In genomic region chr16:18037025-18037424, GRCm38 (mm10) we compare ENCODE assay signal across 37 mouse cellular contexts. TPM values are rescaled to one million over a fixed set of nuclear protein-coding genes. Genes with fewer than 3 reads are reported as not detected.
DNase-seq lines count a peak whose midpoint lies in the region; ATAC-seq and TF ChIP-seq lines count a peak whose summit lies in the region.
"Had no signal": no experiment of that assay in that cellular context is flagged by ENCODE, and none has a peak within 500 bp of the region (broad histone marks: within the 10 kb centered on the region; RNA-seq: fewer than 3 reads in every experiment).

No protein-coding gene starts in this region.

- TF ChIP-seq POLR2A in thymus, adult 2 months (IDR thresholded peaks at IDR 0.05; ENCODE audit: control insufficient read depth, extremely low read depth, insufficient read depth, low read length, poor library complexity), result no peak
- no peak for TF ChIP-seq POLR2A in heart, adult 2 months (IDR thresholded peaks at IDR 0.05; ENCODE audit: insufficient read depth, low read depth, low read length)

- H3K36me3 ChIP-seq in liver, embryonic 12.5 days, result no peaks in the 10 kb centered on the region
- no peaks in the 10 kb centered on the region for H3K36me3 ChIP-seq in thymus, adult 2 months (ENCODE audit: control insufficient read depth, insufficient read depth, low read length)
- H3K36me3 ChIP-seq in intestine, embryonic 15.5 days, result no peaks in the 10 kb centered on the region
- H3K36me3 ChIP-seq in stomach, postnatal 0 days (ENCODE audit: control insufficient read depth, insufficient read depth, low read length), result no peaks in the 10 kb centered on the region
- no peaks in the 10 kb centered on the region for H3K36me3 ChIP-seq in heart, adult 2 months (ENCODE audit: control insufficient read depth, insufficient read depth, low read length)
- H3K36me3 ChIP-seq: G1E; midbrain, embryonic 10.5 days; neural tube, embryonic 12.5 days had no signal

- TF ChIP-seq CTCF in thymus, adult 2 months (IDR thresholded peaks at IDR 0.05; ENCODE audit: borderline replicate concordance, control insufficient read depth, extremely low read depth, insufficient read depth, low read length, poor library complexity), result 0 out of 2 replicates have a peak, but pooled peaks have one; percentile 8
- TF ChIP-seq CTCF in stomach, postnatal 0 days (IDR thresholded peaks at IDR 0.05; ENCODE audit: low read depth), result no peak
- TF ChIP-seq CTCF in heart, adult 2 months (IDR thresholded peaks at IDR 0.05), result no peak

- intact Hi-C loops in heart, adult 2 months (cut with DNase I), result no loop called here

- H3K4me2 ChIP-seq in liver, embryonic 12.5 days, result 0 out of 2 replicates have a peak overlapping the region, but pooled peaks have one; percentile 1
- H3K4me2 ChIP-seq in intestine, embryonic 15.5 days (replicated peaks), result no peak overlapping the region
- no peak overlapping the region for H3K4me2 ChIP-seq in stomach, postnatal 0 days (replicated peaks; ENCODE audit: low read depth)
- H3K4me2 ChIP-seq: neural tube, embryonic 12.5 days had no signal

- no peak for DNase-seq in liver
- no peak for DNase-seq in thymus, adult 2 months
- no peak for DNase-seq in thymus, postnatal 25 days
- no peak for DNase-seq in stomach, postnatal 0 days (ENCODE audit: low spot score)
- no peak for DNase-seq in right cerebral cortex, adult 18-20 months
- no peak for DNase-seq in heart, adult 2 months
- DNase-seq: cerebellum, adult 11-12 months; cerebellum, adult 9-11 months; gastrocnemius, postnatal 36 days; layer of hippocampus, adult 9-11 months had no signal

- H3K4me3 ChIP-seq in liver, embryonic 12.5 days, result no peak overlapping the region
- H3K4me3 ChIP-seq in thymus, adult 2 months (ENCODE audit: control insufficient read depth, insufficient read depth, low read length), result no peak overlapping the region
- H3K4me3 ChIP-seq in intestine, embryonic 15.5 days (replicated peaks), result no peak overlapping the region
- H3K4me3 ChIP-seq in stomach, postnatal 0 days (ENCODE audit: low read depth, low read length), result no peak overlapping the region
- H3K4me3 ChIP-seq in heart, adult 2 months, result no peak overlapping the region
- H3K4me3 ChIP-seq: erythroblast, embryonic 14.5 days; gastrocnemius, adult 2 months; midbrain, embryonic 10.5 days; myocyte; neural tube, embryonic 12.5 days had no signal

- H3K4me1 ChIP-seq in liver, embryonic 12.5 days, result peaks cover 9% of the 10 kb centered on the region; the same call in 1 of the 2 replicates
- no peaks in the 10 kb centered on the region; the same call in 1 of the 2 replicates for H3K4me1 ChIP-seq in thymus, adult 2 months (replicated peaks; ENCODE audit: control insufficient read depth, insufficient read depth, low read length)
- H3K4me1 ChIP-seq in intestine, embryonic 15.5 days (replicated peaks), result 0 out of 2 replicates have a peak, but pooled peaks cover 2% of the 10 kb centered on the region
- H3K4me1 ChIP-seq in stomach, postnatal 0 days (replicated peaks; ENCODE audit: control insufficient read depth, insufficient read depth), result no peaks in the 10 kb centered on the region
- no peaks in the 10 kb centered on the region for H3K4me1 ChIP-seq in heart, adult 2 months (ENCODE audit: control insufficient read depth, insufficient read depth, low read length)
- H3K4me1 ChIP-seq: neural tube, embryonic 12.5 days had no signal

- 39% methylated on average over 9 of the region's 9 CpGs for WGBS in liver, embryonic 12.5 days (ENCODE audit: insufficient replicate concordance)
- 76% methylated on average over 9 of the region's 9 CpGs for WGBS in thymus, adult 2 months
- 47% methylated on average over 9 of the region's 9 CpGs for WGBS in intestine, embryonic 15.5 days
- WGBS in stomach, postnatal 0 days, result 54% methylated on average over 9 of the region's 9 CpGs
- 47% methylated on average over 9 of the region's 9 CpGs for WGBS in heart, adult 2 months

- TF ChIP-seq EP300 in stomach, postnatal 0 days (optimal IDR thresholded peaks at IDR 0.05), result no peak
- TF ChIP-seq EP300 in heart, adult 2 months (IDR thresholded peaks at IDR 0.05; ENCODE audit: insufficient read depth, low read depth, low read length), result no peak

- H3K27ac ChIP-seq in liver, embryonic 12.5 days, result no peak overlapping the region
- no peak overlapping the region for H3K27ac ChIP-seq in thymus, adult 2 months (ENCODE audit: control insufficient read depth, insufficient read depth, low read length)
- H3K27ac ChIP-seq in intestine, embryonic 15.5 days, result no peak overlapping the region
- H3K27ac ChIP-seq in stomach, postnatal 0 days (replicated peaks), result no peak overlapping the region
- H3K27ac ChIP-seq in heart, adult 2 months, result no peak overlapping the region
- H3K27ac ChIP-seq: gastrocnemius, adult 2 months; midbrain, embryonic 10.5 days; neural tube, embryonic 12.5 days had no signal

- peaks cover 33% of the 10 kb centered on the region; the same call in 1 of the 2 replicates for H3K27me3 ChIP-seq in liver, embryonic 12.5 days (replicated peaks)
- no peaks in the 10 kb centered on the region for H3K27me3 ChIP-seq in thymus, adult 2 months (ENCODE audit: control insufficient read depth, insufficient read depth, low read length)
- no peaks in the 10 kb centered on the region for H3K27me3 ChIP-seq in intestine, embryonic 15.5 days (replicated peaks)
- H3K27me3 ChIP-seq in stomach, postnatal 0 days (ENCODE audit: control insufficient read depth, insufficient read depth, low read length), result no peaks in the 10 kb centered on the region
- H3K27me3 ChIP-seq in heart, adult 2 months (ENCODE audit: control insufficient read depth, insufficient read depth, low read length), result no peaks in the 10 kb centered on the region
- H3K27me3 ChIP-seq: neural tube, embryonic 12.5 days had no signal

- no peak overlapping the region for H3K9ac ChIP-seq in liver, embryonic 12.5 days
- no peak overlapping the region for H3K9ac ChIP-seq in intestine, embryonic 15.5 days
- H3K9ac ChIP-seq in stomach, postnatal 0 days (ENCODE audit: low read length), result no peak overlapping the region
- H3K9ac ChIP-seq in heart, adult 2 months (ENCODE audit: low read depth, low read length), result no peak overlapping the region
- H3K9ac ChIP-seq: neural tube, embryonic 12.5 days had no signal

- ATAC-seq in liver, embryonic 12.5 days, result peak; percentile 21; the same call in 1 of the 2 replicates
- peak; percentile 39; the same call in 1 of the 2 replicates for ATAC-seq in intestine, embryonic 15.5 days
- peak; percentile 15; the same call in 1 of the 2 replicates for ATAC-seq in stomach, postnatal 0 days (ENCODE audit: low FRiP score, low TSS enrichment)
- ATAC-seq: forebrain, embryonic 16.5 days; hindbrain, embryonic 16.5 days; midbrain, embryonic 16.5 days; Patski had no signal

- H3K79me2 ChIP-seq in heart, adult 2 months (replicated peaks; ENCODE audit: control insufficient read depth, insufficient read depth, low read length), result no peaks in the 10 kb centered on the region

- H3K9me3 ChIP-seq in liver, embryonic 12.5 days (replicated peaks), result no peaks in the 10 kb centered on the region
- no peaks in the 10 kb centered on the region for H3K9me3 ChIP-seq in intestine, embryonic 15.5 days
- no peaks in the 10 kb centered on the region for H3K9me3 ChIP-seq in stomach, postnatal 0 days (ENCODE audit: control insufficient read depth, low read length)
- H3K9me3 ChIP-seq: midbrain, embryonic 10.5 days; neural tube, embryonic 12.5 days had no signal

RNA-seq across cellular contexts. Expression of gene Dgcr6, which starts 15.6 kb away (rescaled TPM):
- 40.4 and 40.5 TPM in 2 replicates for polyA plus RNA-seq in liver, embryonic 12.5 days (2016; fragmentation: Nextera tagmentation; extraction: Ambion mirVana)
- 110 and 117 TPM in 2 replicates for polyA plus RNA-seq in thymus, adult 2 months (2012; rRNA removed)
- 71.2 and 75.7 TPM in 2 replicates for polyA plus RNA-seq in intestine, embryonic 15.5 days (2015; fragmentation: Nextera tagmentation; extraction: Ambion mirVana)
- 82.8 and 85.8 TPM in 2 replicates for polyA plus RNA-seq in stomach, postnatal 0 days (2015; fragmentation: Nextera tagmentation; extraction: Ambion mirVana)
- total RNA-seq in heart, adult 2 months (2021), result 10 to 100 TPM; 41.4 TPM
- 46.7 and 48.8 TPM in 2 replicates for polyA plus RNA-seq in heart, adult 2 months (2012; rRNA removed)

RNA-seq across cellular contexts. Expression of gene Prodh, which starts 53.0 kb away (rescaled TPM):
- polyA plus RNA-seq in liver, embryonic 12.5 days (2016; fragmentation: Nextera tagmentation; extraction: Ambion mirVana), result 8.6 and 10.1 TPM in 2 replicates
- polyA plus RNA-seq in thymus, adult 2 months (2012; rRNA removed), result 74.1 and 84.2 TPM in 2 replicates
- 15.0 and 19.9 TPM in 2 replicates for polyA plus RNA-seq in intestine, embryonic 15.5 days (2015; fragmentation: Nextera tagmentation; extraction: Ambion mirVana)
- polyA plus RNA-seq in stomach, postnatal 0 days (2015; fragmentation: Nextera tagmentation; extraction: Ambion mirVana), result 9.3 and 10.7 TPM in 2 replicates
- total RNA-seq in heart, adult 2 months (2021), result 10 to 100 TPM; 18.8 to 23.4 TPM
- polyA plus RNA-seq in heart, adult 2 months (2012; rRNA removed), result 46.7 and 57.9 TPM in 2 replicates

RNA-seq across cellular contexts. Expression of gene Vpreb2, which starts 56.8 kb away (rescaled TPM):
- polyA plus RNA-seq in liver, embryonic 12.5 days (2016; fragmentation: Nextera tagmentation; extraction: Ambion mirVana), result not detected in 2 replicates
- polyA plus RNA-seq in thymus, adult 2 months (2012; rRNA removed), result 0.49 TPM in 1 of 2 replicates, not detected in the other
- 0.37 TPM in 1 of 2 replicates, not detected in the other for polyA plus RNA-seq in intestine, embryonic 15.5 days (2015; fragmentation: Nextera tagmentation; extraction: Ambion mirVana)
- not detected in 2 replicates for polyA plus RNA-seq in stomach, postnatal 0 days (2015; fragmentation: Nextera tagmentation; extraction: Ambion mirVana)
- not detected for total RNA-seq in heart, adult 2 months (2021)
- polyA plus RNA-seq in heart, adult 2 months (2012; rRNA removed), result not detected in 2 replicates
- total RNA-seq: adrenal gland, postnatal 25 days; G1E; gastrocnemius, adult 2 months; gastrocnemius, postnatal 36 days; heart, adult 8-10 months; heart, postnatal 25 days; left cerebral cortex, postnatal 10 days; megakaryocyte progenitor cell, adult 5-6 weeks had no signal
- polyA plus RNA-seq: embryonic facial prominence, embryonic 14.5 days; erythroblast, embryonic 14.5 days; forebrain, embryonic 11.5 days; forebrain, embryonic 16.5 days; G1E; heart, embryonic 14.5 days; hindbrain, embryonic 11.5 days; hindbrain, embryonic 16.5 days; kidney, embryonic 16.5 days; large intestine, adult 2 months; limb, embryonic 11.5 days; liver, embryonic 11.5 days; lung, adult 2 months; midbrain, embryonic 10.5 days; midbrain, embryonic 16.5 days; myocyte; neural tube, embryonic 12.5 days; stomach, embryonic 14.5 days had no signal
